22 mouse cellular contexts compared by ENCODE assay signal in genomic region chr2:85009212-85009611, GRCm38 (mm10). TPM values are rescaled to one million over a fixed set of nuclear protein-coding genes. Genes with fewer than 3 reads are reported as not detected.
"Had no signal": no experiment of that assay in that cellular context is flagged by ENCODE, and none has a peak within 500 bp of the region (broad histone marks: within the 10 kb centered on the region; RNA-seq: fewer than 3 reads in every experiment).

No protein-coding gene starts in this region.

- H3K36me3 ChIP-seq: limb, embryonic 15.5 days; lung, embryonic 15.5 days; midbrain, embryonic 15.5 days; neural tube, embryonic 12.5 days had no signal

- H3K27ac ChIP-seq: hindbrain, postnatal 0 days; layer of hippocampus, adult 2 months; left cerebral cortex, adult 2 months; limb, embryonic 15.5 days; lung, embryonic 15.5 days; macrophage; midbrain, embryonic 15.5 days; neural tube, embryonic 12.5 days had no signal

- H3K4me3 ChIP-seq: layer of hippocampus, adult 2 months; left cerebral cortex, adult 2 months; limb, embryonic 15.5 days; lung, embryonic 15.5 days; megakaryocyte, embryonic 14.5 days; midbrain, embryonic 15.5 days; neural tube, embryonic 12.5 days had no signal

- ATAC-seq: hindbrain, postnatal 0 days; midbrain, embryonic 15.5 days had no signal

- H3K9me3 ChIP-seq: limb, embryonic 15.5 days; lung, embryonic 15.5 days; megakaryocyte, embryonic 14.5 days; midbrain, embryonic 15.5 days; neural tube, embryonic 12.5 days had no signal

- DNase-seq: kidney, adult 11 months; kidney, adult 9 months; kidney, postnatal 10 days; kidney, postnatal 4 days; lung, postnatal 14 days; thymus, adult 18-20 months; thymus, postnatal 14 days had no signal

- H3K4me2 ChIP-seq: limb, embryonic 15.5 days; lung, embryonic 15.5 days; midbrain, embryonic 11.5 days; midbrain, embryonic 15.5 days; neural tube, embryonic 12.5 days had no signal

- H3K27me3 ChIP-seq: limb, embryonic 15.5 days; lung, embryonic 15.5 days; midbrain, embryonic 15.5 days; neural tube, embryonic 12.5 days had no signal

- H3K4me1 ChIP-seq: limb, embryonic 15.5 days; midbrain, embryonic 15.5 days; neural tube, embryonic 12.5 days had no signal

- H3K9ac ChIP-seq: limb, embryonic 15.5 days; lung, embryonic 15.5 days; midbrain, embryonic 15.5 days; neural tube, embryonic 12.5 days had no signal

RNA-seq across cellular contexts. Expression of gene Prg3, which starts 21.2 kb away (rescaled TPM):
- total RNA-seq: hindbrain, postnatal 0 days; layer of hippocampus, adult 2 months; layer of hippocampus, postnatal 10 days; left cerebral cortex, adult 2 months; left cerebral cortex, postnatal 14 days; monocyte, adult 5-6 weeks; neutrophil, adult 5-6 weeks had no signal
- polyA plus RNA-seq: hindbrain, postnatal 0 days; limb, embryonic 11.5 days; limb, embryonic 15.5 days; lung, embryonic 15.5 days; macrophage; midbrain, embryonic 11.5 days; midbrain, embryonic 15.5 days had no signal

RNA-seq across cellular contexts. Expression of gene P2rx3, which starts 28.1 kb away (rescaled TPM):
- total RNA-seq: monocyte, adult 5-6 weeks; neutrophil, adult 5-6 weeks had no signal
- polyA plus RNA-seq: macrophage had no signal

RNA-seq across cellular contexts. Expression of gene Prg2, which starts 29.0 kb away (rescaled TPM):
- total RNA-seq: hindbrain, postnatal 0 days; layer of hippocampus, adult 2 months; layer of hippocampus, postnatal 10 days; left cerebral cortex, adult 2 months; left cerebral cortex, postnatal 14 days had no signal
- polyA plus RNA-seq: hindbrain, postnatal 0 days had no signal
